Mouse (Mus musculus): ENCODE measurements around the gene Zmpste24. TPM values are rescaled to one million over a fixed set of nuclear protein-coding genes. Genes with fewer than 3 reads are reported as not detected.
"Not testable (repeated sequence)": the region's sequence is repeated elsewhere in the genome, so short reads cannot be mapped to it uniquely, and the experiment has no call there.

Gene Zmpste24
- polyA plus RNA-seq, 1 experiment from 2014 or later: 30.0 TPM

DNA sequence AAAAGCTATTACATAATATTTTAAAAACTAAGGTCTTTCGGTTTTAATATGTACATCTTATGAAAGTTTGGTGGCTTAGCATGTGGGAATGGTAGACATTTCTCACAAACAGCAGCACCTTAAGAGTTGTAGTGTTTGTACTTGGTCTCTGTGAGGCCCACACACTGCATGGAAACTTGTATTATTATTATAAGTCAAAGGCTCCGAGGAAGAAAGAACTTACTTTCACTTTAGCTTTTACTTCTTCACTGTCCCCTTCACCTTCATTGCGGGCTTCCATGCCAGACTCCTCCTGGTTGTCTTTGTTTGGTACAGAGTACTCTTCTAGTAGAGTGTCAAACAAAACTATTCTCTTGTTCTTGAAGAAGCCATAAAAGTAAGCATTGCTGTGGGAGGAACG is 23.8 kb downstream of the Zmpste24 start:
- Histone ChIP-seq H3K4me3 (ENCODE audit: low read depth, low read length) (no peak overlapping the region), H3K27me3 (replicated peaks; ENCODE audit: control insufficient read depth, insufficient read depth, low read length) (no peaks in the 10 kb centered on the region), H3K27ac (ENCODE audit: low read depth, low read length) (no peak overlapping the region), H3K9ac (ENCODE audit: low read depth, low read length) (no peak overlapping the region), H3K9me3 (ENCODE audit: control insufficient read depth, low read length) (no peaks in the 10 kb centered on the region), H3K36me3 (ENCODE audit: control insufficient read depth, insufficient read depth, low read length) (peaks cover 12% of the 10 kb centered on the region; the same call in 1 of the 2 replicates), H3K4me1 (replicated peaks; ENCODE audit: control insufficient read depth, insufficient read depth, low read length) (no peaks in the 10 kb centered on the region), H3K4me2 (no peak overlapping the region)
- DNase-seq (ENCODE audit: low spot score): no peak
- WGBS: 93% methylated on average over 4 of the region's 4 CpGs
- ATAC-seq (replicated peaks; ENCODE audit: low FRiP score): no peak

DNA sequence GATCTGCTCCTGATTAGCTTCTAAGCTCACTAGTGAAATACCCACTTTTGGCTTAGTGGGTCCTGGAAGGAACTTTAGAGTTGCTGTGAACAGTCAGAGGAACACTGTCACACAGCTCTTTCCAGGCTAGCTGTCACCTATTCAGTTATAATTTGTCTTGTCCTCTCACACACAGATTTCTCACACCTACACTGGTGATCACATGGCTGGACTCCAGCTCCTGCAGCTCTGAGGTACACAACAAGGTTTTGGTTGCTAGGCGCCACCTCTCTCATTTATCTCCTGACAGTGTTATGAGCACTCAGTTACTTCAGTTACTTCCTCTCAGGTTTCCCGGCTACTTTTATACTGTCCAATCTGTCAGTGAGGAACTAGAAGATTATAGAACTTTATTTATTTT is 32.7 kb downstream of the Zmpste24 start:
- Histone ChIP-seq H3K9ac (ENCODE audit: low read depth, low read length) (no peak overlapping the region), H3K4me3 (ENCODE audit: low read depth, low read length) (no peak overlapping the region), H3K4me2 (no peak overlapping the region), H3K27me3 (replicated peaks; ENCODE audit: control insufficient read depth, insufficient read depth, low read length) (no peaks in the 10 kb centered on the region), H3K36me3 (ENCODE audit: control insufficient read depth, insufficient read depth, low read length) (peaks cover 4% of the 10 kb centered on the region; the same call in 1 of the 2 replicates), H3K9me3 (ENCODE audit: control insufficient read depth, low read length) (no peaks in the 10 kb centered on the region), H3K27ac (ENCODE audit: low read depth, low read length) (no peak overlapping the region), H3K4me1 (replicated peaks; ENCODE audit: control insufficient read depth, insufficient read depth, low read length) (no peaks in the 10 kb centered on the region)
- WGBS: 82% methylated on average over 2 of the region's 2 CpGs
- no peak for ATAC-seq (replicated peaks; ENCODE audit: low FRiP score)
- no peak for DNase-seq (ENCODE audit: low spot score)

DNA sequence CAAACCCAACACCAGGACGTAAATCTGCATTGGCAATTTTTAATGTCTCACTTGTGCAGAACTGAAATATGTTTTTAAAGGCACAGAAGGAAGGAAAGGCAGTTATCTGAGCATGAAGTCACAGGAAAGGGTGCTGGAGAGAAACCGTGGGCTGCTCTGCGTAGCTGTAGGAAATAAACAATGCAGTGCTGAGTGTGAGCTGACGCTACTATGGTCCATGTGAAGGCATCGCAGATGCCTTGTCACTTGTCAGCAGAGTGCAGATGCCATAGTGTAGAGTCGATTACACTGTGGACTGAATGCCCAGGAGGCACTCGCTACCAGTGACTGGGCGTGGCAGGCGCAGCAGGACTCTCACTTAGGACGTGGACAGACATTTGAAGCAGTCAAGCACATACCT is 38.8 kb downstream of the Zmpste24 start:
- not testable (repeated sequence) for H3K9ac ChIP-seq (ENCODE audit: low read depth, low read length); H3K4me1 ChIP-seq (replicated peaks; ENCODE audit: control insufficient read depth, insufficient read depth, low read length); ATAC-seq (replicated peaks; ENCODE audit: low FRiP score); H3K4me3 ChIP-seq (ENCODE audit: low read depth, low read length); H3K27me3 ChIP-seq (replicated peaks; ENCODE audit: control insufficient read depth, insufficient read depth, low read length); DNase-seq (ENCODE audit: low spot score); H3K9me3 ChIP-seq (ENCODE audit: control insufficient read depth, low read length); H3K4me2 ChIP-seq; H3K36me3 ChIP-seq (ENCODE audit: control insufficient read depth, insufficient read depth, low read length); H3K27ac ChIP-seq (ENCODE audit: low read depth, low read length)
- WGBS: 93% methylated on average over 9 of the region's 10 CpGs

DNA sequence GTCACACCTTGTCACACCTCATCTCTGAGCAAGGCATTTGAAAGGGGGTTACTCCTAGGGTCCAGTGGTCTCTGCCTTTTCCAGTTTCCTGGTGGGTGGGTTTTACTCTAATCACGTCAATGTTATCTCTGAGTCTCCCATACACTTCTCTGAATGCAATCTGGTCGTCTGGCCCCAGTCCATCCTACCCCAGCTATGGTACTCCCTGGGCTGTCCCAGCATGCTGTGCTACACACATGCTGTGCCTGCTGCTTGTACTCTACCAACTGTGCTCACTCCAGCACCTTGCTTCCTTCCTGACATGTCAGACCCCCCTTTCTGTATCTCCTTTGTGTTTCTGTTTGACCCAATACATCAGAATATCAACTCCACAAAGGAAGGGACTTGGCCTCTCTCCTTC is 41.0 kb downstream of the Zmpste24 start:
- H3K27me3 ChIP-seq (replicated peaks; ENCODE audit: control insufficient read depth, insufficient read depth, low read length): peaks cover 23% of the 10 kb centered on the region
- WGBS: 40% methylated on average over 2 of the region's 2 CpGs
- H3K4me1 ChIP-seq (replicated peaks; ENCODE audit: control insufficient read depth, insufficient read depth, low read length): no peaks in the 10 kb centered on the region; the same call in 1 of the 2 replicates
- H3K27ac ChIP-seq (ENCODE audit: low read depth, low read length): no peak overlapping the region
- H3K9ac ChIP-seq (ENCODE audit: low read depth, low read length): no peak overlapping the region
- H3K36me3 ChIP-seq (ENCODE audit: control insufficient read depth, insufficient read depth, low read length): 0 out of 2 replicates have a peak, but pooled peaks cover 2% of the 10 kb centered on the region
- DNase-seq (ENCODE audit: low spot score) (no peak), ATAC-seq (replicated peaks; ENCODE audit: low FRiP score) (no peak)
- no peaks in the 10 kb centered on the region for H3K9me3 ChIP-seq (ENCODE audit: control insufficient read depth, low read length)
- no peak overlapping the region for H3K4me3 ChIP-seq (ENCODE audit: low read depth, low read length)
- H3K4me2 ChIP-seq: no peak overlapping the region

DNA sequence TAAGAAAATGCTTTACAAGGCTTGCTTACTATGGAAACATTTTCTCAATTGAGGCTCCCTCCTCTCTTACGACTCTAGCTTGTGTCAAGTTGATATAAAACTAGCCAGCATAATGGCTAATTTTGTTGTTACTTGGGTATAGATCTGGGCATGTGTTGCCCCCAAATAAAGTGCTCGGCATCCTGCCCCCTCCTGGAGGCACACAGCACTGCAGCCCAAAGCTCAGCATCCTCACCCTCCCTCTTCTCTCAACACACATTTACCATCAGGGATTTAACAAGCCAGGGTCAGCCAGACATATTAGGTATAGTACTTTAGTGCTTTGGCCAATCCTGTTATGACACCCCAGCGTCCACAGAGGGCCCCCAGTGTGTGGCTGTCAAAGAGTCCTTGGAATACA is 41.7 kb downstream of the Zmpste24 start:
- Histone ChIP-seq H3K4me2 (no peak overlapping the region), H3K4me1 (replicated peaks; ENCODE audit: control insufficient read depth, insufficient read depth, low read length) (no peaks in the 10 kb centered on the region; the same call in 1 of the 2 replicates), H3K9me3 (ENCODE audit: control insufficient read depth, low read length) (no peaks in the 10 kb centered on the region), H3K27ac (ENCODE audit: low read depth, low read length) (no peak overlapping the region), H3K27me3 (replicated peaks; ENCODE audit: control insufficient read depth, insufficient read depth, low read length) (peaks cover 23% of the 10 kb centered on the region), H3K9ac (ENCODE audit: low read depth, low read length) (no peak overlapping the region), H3K4me3 (ENCODE audit: low read depth, low read length) (no peak overlapping the region), H3K36me3 (ENCODE audit: control insufficient read depth, insufficient read depth, low read length) (0 out of 2 replicates have a peak, but pooled peaks cover 2% of the 10 kb centered on the region)
- ATAC-seq (replicated peaks; ENCODE audit: low FRiP score) (0 out of 2 replicates have a peak, but pooled peaks have one; percentile 5), DNase-seq (ENCODE audit: low spot score) (no peak)
- 46% methylated on average over 3 of the region's 3 CpGs for WGBS

DNA sequence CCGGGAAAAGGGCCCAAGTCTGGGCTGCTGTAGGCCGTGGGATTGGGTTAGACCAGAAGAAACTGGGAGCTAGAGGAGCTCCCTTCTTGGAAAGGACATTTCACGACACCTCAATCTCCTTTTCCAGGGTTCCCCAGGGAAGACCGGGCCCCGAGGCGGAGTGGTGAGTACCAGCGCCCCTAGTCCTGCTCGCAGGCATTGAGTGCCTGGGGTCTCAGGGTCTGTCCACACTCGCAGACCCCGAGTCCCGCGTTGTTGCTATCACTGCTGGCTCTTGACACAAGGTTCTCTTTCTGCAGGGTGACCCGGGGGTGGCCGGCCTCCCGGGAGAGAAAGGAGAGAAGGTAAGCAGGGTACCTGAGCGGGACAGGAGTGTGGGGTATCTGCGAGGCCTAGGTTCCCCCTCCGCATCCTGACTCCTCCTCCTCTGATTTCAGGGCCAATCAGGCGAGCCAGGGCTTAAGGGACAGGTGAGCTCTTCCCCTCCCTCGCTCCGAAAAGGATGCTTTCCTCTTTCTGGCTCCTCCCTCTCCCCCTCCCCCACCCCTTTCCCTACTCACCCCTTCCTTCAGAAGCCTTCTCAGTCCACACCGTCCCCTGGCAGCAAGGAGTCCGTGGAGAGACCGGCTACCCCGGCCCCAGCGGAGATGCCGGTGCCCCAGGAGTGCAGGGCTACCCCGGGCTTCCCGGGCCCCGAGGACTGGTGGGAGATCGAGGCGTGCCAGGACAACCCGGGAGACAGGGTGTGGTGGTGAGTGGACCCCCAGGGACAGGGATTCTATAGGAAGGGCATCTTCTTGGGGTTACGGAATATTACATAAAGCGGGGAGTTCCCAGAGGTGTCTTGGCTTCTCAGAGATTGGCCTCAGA is 45.4 kb downstream of the Zmpste24 start:
- H3K4me3 ChIP-seq (ENCODE audit: low read depth, low read length): no peak overlapping the region
- ATAC-seq (replicated peaks; ENCODE audit: low FRiP score) (no peak), DNase-seq (ENCODE audit: low spot score) (no peak)
- H3K27me3 ChIP-seq (replicated peaks; ENCODE audit: control insufficient read depth, insufficient read depth, low read length): peaks cover 23% of the 10 kb centered on the region
- whole genome bisulfite sequencing: 10% methylated on average over 35 of the region's 35 CpGs
- H3K9ac ChIP-seq (ENCODE audit: low read depth, low read length): no peak overlapping the region
- no peaks in the 10 kb centered on the region; the same call in 1 of the 2 replicates for H3K4me1 ChIP-seq (replicated peaks; ENCODE audit: control insufficient read depth, insufficient read depth, low read length)
- no peaks in the 10 kb centered on the region for H3K36me3 ChIP-seq (ENCODE audit: control insufficient read depth, insufficient read depth, low read length)
- no peak overlapping the region for H3K27ac ChIP-seq (ENCODE audit: low read depth, low read length)
- no peak overlapping the region; the same call in 1 of the 2 replicates for H3K4me2 ChIP-seq
- no peaks in the 10 kb centered on the region for H3K9me3 ChIP-seq (ENCODE audit: control insufficient read depth, low read length)

DNA sequence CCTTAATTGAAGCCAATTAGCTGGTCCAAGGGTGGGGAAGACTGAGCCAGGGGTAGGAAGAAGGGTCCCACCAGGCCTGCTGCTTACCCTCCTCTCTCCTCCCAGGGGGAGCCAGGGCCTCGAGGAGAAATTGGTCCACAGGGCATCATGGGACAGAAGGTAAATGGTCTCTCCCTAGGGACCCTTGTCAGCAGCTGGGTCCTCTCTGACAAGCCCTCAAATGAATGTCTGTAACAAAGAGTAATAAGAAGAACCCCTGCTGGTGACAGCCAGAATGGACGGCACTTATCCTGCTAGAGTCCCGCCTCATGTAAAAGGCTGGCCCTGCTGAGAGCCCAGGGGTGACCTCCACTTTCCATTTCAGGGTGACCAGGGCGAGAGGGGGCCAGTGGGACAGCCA is 46.2 kb downstream of the Zmpste24 start:
- H3K36me3 ChIP-seq (ENCODE audit: control insufficient read depth, insufficient read depth, low read length): no peaks in the 10 kb centered on the region
- no peak for DNase-seq (ENCODE audit: low spot score)
- H3K27me3 ChIP-seq (replicated peaks; ENCODE audit: control insufficient read depth, insufficient read depth, low read length): peaks cover 23% of the 10 kb centered on the region
- no peak overlapping the region for H3K4me2 ChIP-seq
- H3K9ac ChIP-seq (ENCODE audit: low read depth, low read length): no peak overlapping the region
- WGBS: 34% methylated on average over 4 of the region's 4 CpGs
- ATAC-seq (replicated peaks; ENCODE audit: low FRiP score): no peak
- no peak overlapping the region for H3K4me3 ChIP-seq (ENCODE audit: low read depth, low read length)
- H3K27ac ChIP-seq (ENCODE audit: low read depth, low read length): no peak overlapping the region
- no peaks in the 10 kb centered on the region for H3K9me3 ChIP-seq (ENCODE audit: control insufficient read depth, low read length)
- no peaks in the 10 kb centered on the region; the same call in 1 of the 2 replicates for H3K4me1 ChIP-seq (replicated peaks; ENCODE audit: control insufficient read depth, insufficient read depth, low read length)

DNA sequence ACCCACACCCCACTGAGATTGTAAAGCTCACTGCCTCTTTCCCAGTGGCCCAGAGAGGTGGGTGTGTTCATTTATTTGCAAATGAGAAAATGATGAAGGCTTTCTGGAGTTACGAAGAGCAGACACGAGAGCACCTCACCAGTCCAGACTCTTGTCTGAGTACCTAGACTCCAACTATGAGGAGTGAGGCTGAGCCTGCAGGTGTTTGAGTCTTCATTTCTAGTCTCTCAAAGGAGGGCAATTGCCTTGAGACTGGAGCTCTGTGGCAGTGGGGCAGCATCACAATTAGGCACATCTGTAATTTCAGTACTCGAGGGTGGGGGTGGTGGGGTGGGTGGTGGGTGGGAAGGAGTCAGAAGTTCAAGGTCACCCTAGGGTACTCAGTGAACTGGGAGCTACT is 55.1 kb downstream of the Zmpste24 start:
- DNase-seq (ENCODE audit: low spot score): no peak
- no peak overlapping the region for H3K4me3 ChIP-seq (ENCODE audit: low read depth, low read length)

DNA sequence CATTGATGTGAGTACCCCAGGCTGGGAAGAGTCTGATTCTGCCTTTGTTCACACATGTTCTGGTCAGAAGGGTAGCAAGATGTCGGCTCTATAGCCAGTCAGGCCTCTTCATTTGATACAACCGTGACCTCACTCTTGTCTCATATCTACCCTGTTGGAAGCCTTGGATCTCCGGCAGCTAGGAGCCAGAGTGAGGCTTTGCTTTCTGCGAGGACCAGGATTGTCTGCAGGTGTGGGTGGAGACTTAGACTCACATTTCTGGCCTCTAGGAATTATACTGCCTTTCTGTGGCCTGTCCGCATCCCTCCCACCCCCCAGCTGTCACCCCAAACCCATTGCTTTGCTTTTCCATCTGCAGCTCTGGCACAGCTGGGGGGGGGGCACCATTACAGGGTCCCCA is 55.6 kb downstream of the Zmpste24 start:
- no peak overlapping the region for H3K4me3 ChIP-seq (ENCODE audit: low read depth, low read length)
- DNase-seq (ENCODE audit: low spot score): no peak
- 0 out of 2 replicates have a peak, but pooled peaks cover 3% of the 10 kb centered on the region for H3K4me1 ChIP-seq (replicated peaks; ENCODE audit: control insufficient read depth, insufficient read depth, low read length)
- peaks cover 30% of the 10 kb centered on the region for H3K27me3 ChIP-seq (replicated peaks; ENCODE audit: control insufficient read depth, insufficient read depth, low read length)
- no peak overlapping the region for H3K9ac ChIP-seq (ENCODE audit: low read depth, low read length)
- ATAC-seq (replicated peaks; ENCODE audit: low FRiP score): no peak
- H3K9me3 ChIP-seq (ENCODE audit: control insufficient read depth, low read length): no peaks in the 10 kb centered on the region
- H3K27ac ChIP-seq (ENCODE audit: low read depth, low read length): no peak overlapping the region
- H3K4me2 ChIP-seq: no peak overlapping the region
- no peaks in the 10 kb centered on the region for H3K36me3 ChIP-seq (ENCODE audit: control insufficient read depth, insufficient read depth, low read length)
- 76% methylated on average over 5 of the region's 5 CpGs for WGBS

More for the DNA sequence above, 55.1 kb downstream of the Zmpste24 start:
- Histone ChIP-seq H3K36me3 (ENCODE audit: control insufficient read depth, insufficient read depth, low read length) (no peaks in the 10 kb centered on the region), H3K27ac (ENCODE audit: low read depth, low read length) (no peak overlapping the region), H3K9ac (ENCODE audit: low read depth, low read length) (no peak overlapping the region), H3K4me1 (replicated peaks; ENCODE audit: control insufficient read depth, insufficient read depth, low read length) (0 out of 2 replicates have a peak, but pooled peaks cover 3% of the 10 kb centered on the region), H3K4me2 (no peak overlapping the region), H3K9me3 (ENCODE audit: control insufficient read depth, low read length) (no peaks in the 10 kb centered on the region), H3K27me3 (replicated peaks; ENCODE audit: control insufficient read depth, insufficient read depth, low read length) (peaks cover 30% of the 10 kb centered on the region)
- no peak for ATAC-seq (replicated peaks; ENCODE audit: low FRiP score)
- WGBS: 70% methylated on average over 3 of the region's 3 CpGs
